Mouse (Mus musculus) heart, postnatal 0 days (tissue): Measurements from ENCODE around the gene Elane. TPM values are rescaled to one million over a fixed set of nuclear protein-coding genes. Genes with fewer than 3 reads are reported as not detected.

Experiments
- ATAC-seq: fragments of 200-750 bp; cut with Nextera tagmentation; 2 replicates; pipeline ENCODE4 v1.8.0; 2017; ENCODE audit warnings: low read depth, moderate number of reproducible peaks, moderate library complexity; ENCODE audit not compliant: insufficient read depth
- DNase-seq: peaks from one replicate; pipeline ENCODE4 v3.0.0-alpha.2; 2016; ENCODE audit warnings: low spot score
- H3K27ac ChIP-seq: fragments of 300-500 bp; sonication (generic); 2 replicates; pipeline ENCODE4 v1.5.1; 2014; ENCODE audit warnings: low read depth, mild to moderate bottlenecking
- H3K27me3 ChIP-seq: fragments of 300-500 bp; sonication (generic); 2 replicates; pipeline ENCODE4 v1.6.1; 2014; ENCODE audit warnings: low read length, mixed read lengths; ENCODE audit not compliant: control insufficient read depth, insufficient read depth
- H3K36me3 ChIP-seq: fragments of 300-500 bp; sonication (generic); replicated peaks from 2 replicates; pipeline ENCODE4 v1.6.1; 2014; ENCODE audit warnings: low read length, mixed read lengths; ENCODE audit not compliant: control insufficient read depth, insufficient read depth
- H3K4me1 ChIP-seq: fragments of 300-500 bp; sonication (generic); 2 replicates; pipeline ENCODE4 v1.6.1; 2014; ENCODE audit warnings: antibody characterized with exemption; ENCODE audit not compliant: control insufficient read depth, insufficient read depth
- H3K4me2 ChIP-seq: fragments of 300-500 bp; sonication (generic); 2 replicates; pipeline ENCODE4 v1.6.1; 2014; ENCODE audit warnings: low read depth, mild to moderate bottlenecking, low read length, moderate library complexity
- H3K4me3 ChIP-seq: fragments of 300-500 bp; sonication (generic); 2 replicates; pipeline ENCODE4 v1.5.1; 2014; ENCODE audit warnings: low read depth, low read length
- H3K9ac ChIP-seq: fragments of 300-500 bp; sonication (generic); replicated peaks from 2 replicates; pipeline ENCODE4 v1.6.1; 2014; ENCODE audit warnings: low read depth, low read length, mixed read lengths
- H3K9me3 ChIP-seq: fragments of 300-500 bp; sonication (generic); replicated peaks from 2 replicates; pipeline ENCODE4 v1.6.1; 2016; ENCODE audit warnings: low read length; ENCODE audit not compliant: control insufficient read depth
- CTCF ChIP-seq: IDR thresholded peaks from 2 replicates; pipeline ENCODE4 v1.5.1; 2016; ENCODE audit warnings: antibody characterized with exemption, control low read depth, low read depth
- EP300 ChIP-seq: IDR thresholded peaks from 2 replicates; pipeline ENCODE4 v1.6.1; 2016; ENCODE audit warnings: antibody characterized with exemption, low read depth
- WGBS: fragments of 180-500 bp; shearing (Covaris S2); extraction: QIAGEN DNeasy Blood & Tissue Kit; methylation state at CpG from one replicate; pipeline ENCODE4 v1.1.7; 2014; 5-methylcytosine and 5-hydroxymethylcytosine counted together
- polyA plus RNA-seq: library from polyadenylated mRNA; unstranded; fragments of >200 nt; fragmentation: Nextera tagmentation; extraction: Ambion mirVana; gene quantifications from 2 replicates; pipeline ENCODE4 v1.2.1, GENCODE M21; 2015
- total RNA-seq: library from RNA; depleted of rRNA; stranded (reverse); fragments of >200 nt; gene quantifications from 2 replicates; pipeline ENCODE4 v1.2.3, GENCODE M21; 2014; ENCODE audit warnings: low replicate concordance

Gene Elane
- total and polyA plus RNA-seq, 2 experiments from 2014 or later = not detected

GRCm38 (mm10) chr10:79858416-79859074, 27.5 kb upstream of the Elane start:
- DNase-seq (peak; percentile 81), ATAC-seq (peak; percentile 12; the same call in 1 of the 2 replicates)
- H3K4me1 ChIP-seq = peaks cover 43% of the 10 kb centered on the region
- peaks cover 62% of the 10 kb centered on the region for H3K36me3 ChIP-seq
- peak overlapping the region; percentile 75 for H3K27ac ChIP-seq
- TF ChIP-seq EP300 = peak; percentile 54; the same call in 1 of the 2 replicates
- TF ChIP-seq CTCF = no peak
- H3K4me3 ChIP-seq = peak overlapping the region; percentile 98; the same call in 1 of the 2 replicates
- 19% methylated on average over 16 of the region's 17 CpGs for WGBS
- H3K9me3 ChIP-seq = no peaks in the 10 kb centered on the region
- H3K4me2 ChIP-seq = peak overlapping the region; percentile 90
- H3K9ac ChIP-seq = no peak overlapping the region
- no peaks in the 10 kb centered on the region for H3K27me3 ChIP-seq

- Histone ChIP-seq H3K27ac (0 out of 2 replicates have a peak overlapping the region, but pooled peaks have one; percentile 75), H3K9ac (no peak overlapping the region), H3K36me3 (peaks cover 64% of the 10 kb centered on the region), H3K9me3 (no peaks in the 10 kb centered on the region), H3K4me1 (peaks cover 39% of the 10 kb centered on the region), H3K4me2 (no peak overlapping the region), H3K27me3 (no peaks in the 10 kb centered on the region), H3K4me3 (no peak overlapping the region)
- no peak for ATAC-seq
- no peak for DNase-seq
- WGBS = 55% methylated on average over 11 of the region's 11 CpGs
- TF ChIP-seq EP300 = no peak
- TF ChIP-seq CTCF = no peak
Measured at GRCm38 (mm10) chr10:79859116-79859515, 26.9 kb upstream of the Elane start.

GRCm38 (mm10) chr10:79860079-79860911, 25.8 kb upstream of the Elane start:
- ATAC-seq = no peak
- Histone ChIP-seq H3K9me3 (no peaks in the 10 kb centered on the region), H3K4me2 (no peak overlapping the region), H3K27me3 (no peaks in the 10 kb centered on the region), H3K36me3 (peaks cover 71% of the 10 kb centered on the region), H3K9ac (no peak overlapping the region), H3K4me3 (no peak overlapping the region), H3K27ac (no peak overlapping the region), H3K4me1 (peaks cover 39% of the 10 kb centered on the region)
- 91% methylated on average over 26 of the region's 26 CpGs for WGBS
- DNase-seq = no peak
- no peak for TF ChIP-seq CTCF
- TF ChIP-seq EP300 = no peak

GRCm38 (mm10) chr10:79861230-79862048, 24.6 kb upstream of the Elane start:
- no peak overlapping the region for H3K4me2 ChIP-seq
- H3K27me3 ChIP-seq = no peaks in the 10 kb centered on the region
- H3K9me3 ChIP-seq = no peaks in the 10 kb centered on the region
- H3K27ac ChIP-seq = no peak overlapping the region
- 77% methylated on average over 25 of the region's 25 CpGs for WGBS
- TF ChIP-seq EP300 (no peak), CTCF (no peak)
- no peak overlapping the region for H3K4me3 ChIP-seq
- no peak for ATAC-seq
- peaks cover 71% of the 10 kb centered on the region for H3K36me3 ChIP-seq
- H3K9ac ChIP-seq = no peak overlapping the region
- peaks cover 32% of the 10 kb centered on the region for H3K4me1 ChIP-seq
- no peak for DNase-seq
